Mouse (Mus musculus): ENCODE results near the gene Gcnt1. TPM values are rescaled to one million over a fixed set of nuclear protein-coding genes. Genes with fewer than 3 reads are reported as not detected.
A peak's percentile ranks its signal among the peaks of the same experiment; 100 is the strongest.

Gcnt1 gene
- polyA plus RNA-seq, 1 experiment from 2014 or later = 26.0 TPM

DNA sequence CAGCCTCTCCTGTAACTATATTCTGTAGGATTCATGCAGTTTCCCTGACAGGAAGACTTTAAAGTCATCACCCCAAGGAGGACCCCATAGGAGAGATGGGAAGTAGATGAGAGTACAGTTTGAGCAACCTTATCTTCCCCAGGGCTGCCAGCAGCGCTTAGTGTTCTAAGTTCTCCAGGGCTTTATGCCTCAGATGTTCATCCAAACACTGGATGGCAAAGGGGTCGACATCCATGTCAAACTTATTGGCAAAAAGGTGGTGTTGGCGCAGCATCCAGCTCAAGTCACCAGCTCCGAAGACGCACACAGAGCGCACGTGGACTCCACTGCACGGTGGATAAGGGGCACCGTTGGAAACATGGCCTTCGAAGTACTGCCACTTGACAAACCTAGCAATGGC is 43.7 kb downstream of the Gcnt1 start:
- no peak for DNase-seq (ENCODE audit: low spot score)
- Histone ChIP-seq H3K27me3 (replicated peaks; ENCODE audit: control insufficient read depth, insufficient read depth, low read length) (no peaks in the 10 kb centered on the region), H3K36me3 (ENCODE audit: control insufficient read depth, insufficient read depth, low read length) (peaks cover 9% of the 10 kb centered on the region), H3K4me3 (ENCODE audit: low read depth, low read length) (no peak overlapping the region), H3K4me2 (peak overlapping the region; percentile 36), H3K4me1 (replicated peaks; ENCODE audit: control insufficient read depth, insufficient read depth, low read length) (peaks cover 32% of the 10 kb centered on the region), H3K27ac (ENCODE audit: low read depth, low read length) (peak overlapping the region; percentile 70), H3K9ac (ENCODE audit: low read depth, low read length) (peak overlapping the region; percentile 27; the same call in 1 of the 2 replicates), H3K9me3 (ENCODE audit: control insufficient read depth, low read length) (no peaks in the 10 kb centered on the region)
- ATAC-seq (replicated peaks; ENCODE audit: low FRiP score) = no peak
- whole genome bisulfite sequencing = 89% methylated on average over 10 of the region's 10 CpGs

GRCm38 (mm10) chr19:17327881-17328404 is 44.7 kb downstream of the Gcnt1 start:
- Histone ChIP-seq H3K4me2 (peak overlapping the region; percentile 36), H3K4me1 (replicated peaks; ENCODE audit: control insufficient read depth, insufficient read depth, low read length) (peaks cover 25% of the 10 kb centered on the region), H3K4me3 (ENCODE audit: low read depth, low read length) (no peak overlapping the region), H3K9ac (ENCODE audit: low read depth, low read length) (no peak overlapping the region), H3K9me3 (ENCODE audit: control insufficient read depth, low read length) (no peaks in the 10 kb centered on the region), H3K27ac (ENCODE audit: low read depth, low read length) (peak overlapping the region; percentile 87), H3K27me3 (replicated peaks; ENCODE audit: control insufficient read depth, insufficient read depth, low read length) (no peaks in the 10 kb centered on the region), H3K36me3 (ENCODE audit: control insufficient read depth, insufficient read depth, low read length) (peaks cover 9% of the 10 kb centered on the region)
- ATAC-seq (replicated peaks; ENCODE audit: low FRiP score) = peak; percentile 58
- WGBS = 46% methylated on average over 6 of the region's 6 CpGs
- DNase-seq (ENCODE audit: low spot score) = no peak

- ATAC-seq (replicated peaks; ENCODE audit: low FRiP score) = peak; percentile 72
- H3K9me3 ChIP-seq (ENCODE audit: control insufficient read depth, low read length) = no peaks in the 10 kb centered on the region
- H3K9ac ChIP-seq (ENCODE audit: low read depth, low read length) = peak overlapping the region; percentile 26
- H3K27ac ChIP-seq (ENCODE audit: low read depth, low read length) = peak overlapping the region; percentile 94
- WGBS = 48% methylated on average over 5 of the region's 5 CpGs
- peaks cover 29% of the 10 kb centered on the region for H3K4me1 ChIP-seq (replicated peaks; ENCODE audit: control insufficient read depth, insufficient read depth, low read length)
- peak overlapping the region; percentile 59 for H3K4me2 ChIP-seq
- H3K4me3 ChIP-seq (ENCODE audit: low read depth, low read length) = no peak overlapping the region
- DNase-seq (ENCODE audit: low spot score) = no peak
- no peaks in the 10 kb centered on the region for H3K27me3 ChIP-seq (replicated peaks; ENCODE audit: control insufficient read depth, insufficient read depth, low read length)
- H3K36me3 ChIP-seq (ENCODE audit: control insufficient read depth, insufficient read depth, low read length) = peaks cover under 1% of the 10 kb centered on the region; the same call in 1 of the 2 replicates
Measured at GRCm38 (mm10) chr19:17323689-17324241, 48.9 kb downstream of the Gcnt1 start.

DNA sequence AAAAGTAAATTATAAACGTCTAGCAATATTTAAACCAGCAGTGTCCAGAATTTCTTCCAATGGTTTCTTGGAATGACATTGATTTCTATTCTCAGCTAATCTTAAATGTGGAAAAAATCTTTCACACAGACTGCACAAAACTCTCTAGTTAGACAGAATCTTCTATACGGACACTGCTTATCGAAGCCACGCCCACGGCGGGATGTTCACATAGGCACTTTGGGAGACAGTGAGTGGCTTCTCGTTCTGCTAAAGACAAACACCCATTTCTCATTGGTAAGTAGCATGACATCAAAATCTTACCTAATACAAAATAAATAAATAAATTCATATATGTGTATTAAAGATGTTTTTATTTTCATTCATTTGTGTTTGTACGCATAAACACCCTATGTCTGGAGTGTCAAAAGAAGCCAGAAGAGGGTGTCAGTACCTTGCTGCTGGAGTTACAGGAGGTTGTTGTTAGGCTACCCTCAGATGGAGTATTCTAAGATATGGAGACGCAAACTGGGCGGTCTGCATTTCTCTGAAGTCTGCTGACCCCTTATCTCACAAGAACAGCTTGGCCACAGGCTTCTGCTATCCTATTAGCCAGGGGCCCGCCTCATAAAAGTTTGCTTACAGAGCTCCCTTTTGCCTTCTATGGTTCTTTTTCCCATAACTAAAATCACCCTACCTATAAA is 49.5 kb downstream of the Gcnt1 start:
- Histone ChIP-seq H3K27ac (ENCODE audit: low read depth, low read length) (peak overlapping the region; percentile 94), H3K4me2 (peak overlapping the region; percentile 59), H3K27me3 (replicated peaks; ENCODE audit: control insufficient read depth, insufficient read depth, low read length) (no peaks in the 10 kb centered on the region), H3K36me3 (ENCODE audit: control insufficient read depth, insufficient read depth, low read length) (no peaks in the 10 kb centered on the region), H3K4me1 (replicated peaks; ENCODE audit: control insufficient read depth, insufficient read depth, low read length) (peaks cover 25% of the 10 kb centered on the region), H3K9ac (ENCODE audit: low read depth, low read length) (no peak overlapping the region; the same call in 1 of the 2 replicates), H3K4me3 (ENCODE audit: low read depth, low read length) (no peak overlapping the region), H3K9me3 (ENCODE audit: control insufficient read depth, low read length) (no peaks in the 10 kb centered on the region)
- WGBS = 39% methylated on average over 11 of the region's 11 CpGs
- ATAC-seq (replicated peaks; ENCODE audit: low FRiP score) (peak; percentile 98), DNase-seq (ENCODE audit: low spot score) (no peak)

GRCm38 (mm10) chr19:17319770-17320169 is 52.9 kb downstream of the Gcnt1 start:
- WGBS = 78% methylated on average over 4 of the region's 4 CpGs
- Histone ChIP-seq H3K9ac (ENCODE audit: low read depth, low read length) (no peak overlapping the region), H3K4me1 (replicated peaks; ENCODE audit: control insufficient read depth, insufficient read depth, low read length) (peaks cover 15% of the 10 kb centered on the region), H3K27ac (ENCODE audit: low read depth, low read length) (no peak overlapping the region), H3K4me3 (ENCODE audit: low read depth, low read length) (no peak overlapping the region), H3K9me3 (ENCODE audit: control insufficient read depth, low read length) (no peaks in the 10 kb centered on the region), H3K4me2 (no peak overlapping the region), H3K27me3 (replicated peaks; ENCODE audit: control insufficient read depth, insufficient read depth, low read length) (no peaks in the 10 kb centered on the region), H3K36me3 (ENCODE audit: control insufficient read depth, insufficient read depth, low read length) (no peaks in the 10 kb centered on the region)
- no peak for DNase-seq (ENCODE audit: low spot score)
- no peak for ATAC-seq (replicated peaks; ENCODE audit: low FRiP score)

GRCm38 (mm10) chr19:17318733-17319132 is 53.9 kb downstream of the Gcnt1 start:
- Histone ChIP-seq H3K4me1 (replicated peaks; ENCODE audit: control insufficient read depth, insufficient read depth, low read length) (peaks cover 11% of the 10 kb centered on the region), H3K9me3 (ENCODE audit: control insufficient read depth, low read length) (no peaks in the 10 kb centered on the region), H3K36me3 (ENCODE audit: control insufficient read depth, insufficient read depth, low read length) (no peaks in the 10 kb centered on the region), H3K27ac (ENCODE audit: low read depth, low read length) (no peak overlapping the region), H3K27me3 (replicated peaks; ENCODE audit: control insufficient read depth, insufficient read depth, low read length) (no peaks in the 10 kb centered on the region), H3K9ac (ENCODE audit: low read depth, low read length) (no peak overlapping the region), H3K4me3 (ENCODE audit: low read depth, low read length) (no peak overlapping the region), H3K4me2 (no peak overlapping the region)
- no peak for ATAC-seq (replicated peaks; ENCODE audit: low FRiP score)
- 45% methylated on average over 3 of the region's 3 CpGs for WGBS
- no peak for DNase-seq (ENCODE audit: low spot score)

DNA sequence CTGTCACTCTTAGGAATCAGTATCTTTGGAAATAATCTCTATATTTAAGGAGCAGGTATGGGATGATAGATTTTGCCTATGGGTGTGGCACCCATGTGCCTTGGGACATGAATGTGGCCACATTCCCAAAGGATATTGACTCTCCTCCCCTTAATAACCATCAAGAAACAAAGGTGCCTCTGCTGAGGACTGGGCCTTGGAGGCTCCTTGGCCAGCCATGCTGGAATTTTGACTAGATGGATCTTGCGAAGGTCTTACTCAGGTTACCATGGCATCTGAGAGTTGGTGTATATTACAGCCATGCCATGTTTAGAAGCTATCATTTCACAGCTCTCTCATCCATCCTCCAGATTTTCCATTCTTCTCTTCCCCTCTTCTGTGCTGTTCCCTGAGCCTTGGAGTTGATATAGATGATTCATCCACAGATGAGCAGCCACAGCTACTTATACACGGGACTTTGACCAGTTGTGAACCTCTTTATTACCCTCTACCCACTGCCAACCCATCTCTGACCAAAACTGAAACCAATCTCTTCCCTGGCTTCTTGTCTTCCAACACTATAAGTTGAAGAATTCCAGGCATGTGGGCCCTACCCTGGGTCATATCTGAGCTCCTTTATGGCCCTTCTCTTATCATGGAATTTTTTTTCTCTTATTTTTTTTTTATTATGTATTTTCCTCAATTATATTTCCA is 56.2 kb downstream of the Gcnt1 start:
- no peak for ATAC-seq (replicated peaks; ENCODE audit: low FRiP score)
- H3K4me2 ChIP-seq = no peak overlapping the region
- H3K27ac ChIP-seq (ENCODE audit: low read depth, low read length) = no peak overlapping the region
- no peaks in the 10 kb centered on the region for H3K36me3 ChIP-seq (ENCODE audit: control insufficient read depth, insufficient read depth, low read length)
- H3K4me1 ChIP-seq (replicated peaks; ENCODE audit: control insufficient read depth, insufficient read depth, low read length) = 0 out of 2 replicates have a peak, but pooled peaks cover 3% of the 10 kb centered on the region
- H3K27me3 ChIP-seq (replicated peaks; ENCODE audit: control insufficient read depth, insufficient read depth, low read length) = no peaks in the 10 kb centered on the region
- no peak for DNase-seq (ENCODE audit: low spot score)
- H3K4me3 ChIP-seq (ENCODE audit: low read depth, low read length) = no peak overlapping the region
- 95% methylated on average over 2 of the region's 2 CpGs for WGBS
- no peak overlapping the region for H3K9ac ChIP-seq (ENCODE audit: low read depth, low read length)
- H3K9me3 ChIP-seq (ENCODE audit: control insufficient read depth, low read length) = no peaks in the 10 kb centered on the region

DNA sequence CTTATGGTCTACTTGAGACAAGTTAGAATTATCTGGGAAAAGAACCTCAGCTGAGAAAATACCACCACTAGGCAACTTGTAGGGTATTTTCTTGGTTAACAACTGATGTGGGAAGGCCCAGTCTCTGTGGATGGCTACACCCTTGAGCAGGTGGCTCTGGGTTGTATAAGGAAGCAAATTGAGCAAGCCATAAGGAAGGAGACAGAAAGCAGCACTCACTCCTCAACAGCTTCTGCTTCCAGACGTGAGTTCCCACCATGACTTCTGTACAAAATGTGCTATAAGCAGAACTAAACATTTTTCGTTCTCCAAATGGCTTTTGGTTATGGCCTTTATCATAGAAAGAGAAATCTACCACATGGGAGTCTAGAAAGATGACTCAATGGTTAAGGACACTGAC is 58.2 kb downstream of the Gcnt1 start:
- 71% methylated on average over 2 of the region's 2 CpGs for WGBS
- no peak overlapping the region for H3K27ac ChIP-seq (ENCODE audit: low read depth, low read length)
- H3K9ac ChIP-seq (ENCODE audit: low read depth, low read length) = no peak overlapping the region
- no peak for ATAC-seq (replicated peaks; ENCODE audit: low FRiP score)
- H3K36me3 ChIP-seq (ENCODE audit: control insufficient read depth, insufficient read depth, low read length) = no peaks in the 10 kb centered on the region
- H3K9me3 ChIP-seq (ENCODE audit: control insufficient read depth, low read length) = no peaks in the 10 kb centered on the region
- H3K27me3 ChIP-seq (replicated peaks; ENCODE audit: control insufficient read depth, insufficient read depth, low read length) = no peaks in the 10 kb centered on the region
- H3K4me2 ChIP-seq = no peak overlapping the region
- DNase-seq (ENCODE audit: low spot score) = no peak
- no peak overlapping the region for H3K4me3 ChIP-seq (ENCODE audit: low read depth, low read length)
- H3K4me1 ChIP-seq (replicated peaks; ENCODE audit: control insufficient read depth, insufficient read depth, low read length) = 0 out of 2 replicates have a peak, but pooled peaks cover 3% of the 10 kb centered on the region

Data from liver, embryonic 11.5 days (tissue).